Mouse (Mus musculus) hindbrain, embryonic 14.5 days (tissue): ENCODE measurements at regions not wholly inside any gene's neighbourhood (a gene's known extent, or its start where the extent isn't known, plus 50 kb on each side); places are given as distances from the start of the nearest gene placed in this dataset.

Experiments
- ATAC-seq: fragments of 200-750 bp; cut with Nextera tagmentation; 2 replicates; pipeline ENCODE4 v1.8.0; 2017; ENCODE audit warnings: moderate number of reproducible peaks, mild to moderate bottlenecking, moderate TSS enrichment, moderate library complexity; ENCODE audit not compliant: low FRiP score
- DNase-seq: peaks from one replicate; pipeline ENCODE4 v3.0.0-alpha.2; 2015; ENCODE audit warnings: low spot score
- H3K27ac ChIP-seq: fragments of 300-500 bp; sonication (generic); 2 replicates; pipeline ENCODE4 v1.5.1; 2014; ENCODE audit warnings: mild to moderate bottlenecking, moderate library complexity
- H3K27me3 ChIP-seq: fragments of 300-500 bp; sonication (generic); 2 replicates; pipeline ENCODE4 v1.6.1; 2014; ENCODE audit warnings: mild to moderate bottlenecking, low read length, mixed read lengths; ENCODE audit not compliant: control insufficient read depth, insufficient read depth
- H3K36me3 ChIP-seq: fragments of 300-500 bp; sonication (generic); replicated peaks from 2 replicates; pipeline ENCODE4 v1.6.1; 2014; ENCODE audit not compliant: control insufficient read depth, insufficient read depth
- H3K4me1 ChIP-seq: fragments of 300-500 bp; sonication (generic); replicated peaks from 2 replicates; pipeline ENCODE4 v1.6.1; 2014; ENCODE audit warnings: antibody characterized with exemption, low read length, mixed read lengths; ENCODE audit not compliant: control insufficient read depth, insufficient read depth
- H3K4me2 ChIP-seq: fragments of 300-500 bp; sonication (generic); replicated peaks from 2 replicates; pipeline ENCODE4 v1.6.1; 2014; ENCODE audit warnings: mild to moderate bottlenecking, moderate library complexity
- H3K4me3 ChIP-seq: fragments of 300-500 bp; sonication (generic); replicated peaks from 2 replicates; pipeline ENCODE4 v1.5.1; 2014; ENCODE audit warnings: mild to moderate bottlenecking, low read length
- H3K9ac ChIP-seq: fragments of 300-500 bp; sonication (generic); 2 replicates; pipeline ENCODE4 v1.6.1; 2014
- H3K9me3 ChIP-seq: fragments of 300-500 bp; sonication (generic); 2 replicates; pipeline ENCODE4 v1.6.1; 2016; ENCODE audit warnings: low read length; ENCODE audit not compliant: control insufficient read depth
- WGBS: fragments of 180-500 bp; shearing (Covaris S2); extraction: QIAGEN DNeasy Blood & Tissue Kit; methylation state at CpG from one replicate; pipeline ENCODE4 v1.1.7; 2014; 5-methylcytosine and 5-hydroxymethylcytosine counted together

DNA sequence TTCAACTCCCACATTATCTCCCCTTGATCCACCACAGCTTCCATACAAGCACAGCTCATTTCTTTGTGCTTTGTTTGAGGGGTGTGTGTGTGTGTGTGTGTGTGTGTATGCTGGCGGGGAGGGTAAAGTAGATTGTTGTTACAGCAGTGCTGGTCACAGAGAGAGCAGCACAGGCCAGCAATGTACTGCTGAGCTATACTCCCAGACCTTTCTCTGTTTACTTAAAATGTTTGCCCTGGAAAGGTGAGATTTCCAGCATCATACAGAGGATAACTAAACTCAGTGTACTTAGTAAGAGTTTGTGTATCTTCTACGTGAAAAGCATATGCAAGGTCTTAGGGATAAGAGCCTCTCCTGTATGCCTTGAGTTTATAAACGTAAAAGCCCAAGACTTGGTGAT is 274.9 kb downstream of the Mreg start:
- no peak for DNase-seq
- no peak for ATAC-seq
- Histone ChIP-seq H3K27me3 (no peaks in the 10 kb centered on the region), H3K36me3 (no peaks in the 10 kb centered on the region), H3K9ac (no peak overlapping the region), H3K9me3 (no peaks in the 10 kb centered on the region), H3K4me2 (no peak overlapping the region), H3K27ac (no peak overlapping the region), H3K4me3 (no peak overlapping the region), H3K4me1 (no peaks in the 10 kb centered on the region)
- 80% methylated on average over 3 of the region's 3 CpGs for WGBS

DNA sequence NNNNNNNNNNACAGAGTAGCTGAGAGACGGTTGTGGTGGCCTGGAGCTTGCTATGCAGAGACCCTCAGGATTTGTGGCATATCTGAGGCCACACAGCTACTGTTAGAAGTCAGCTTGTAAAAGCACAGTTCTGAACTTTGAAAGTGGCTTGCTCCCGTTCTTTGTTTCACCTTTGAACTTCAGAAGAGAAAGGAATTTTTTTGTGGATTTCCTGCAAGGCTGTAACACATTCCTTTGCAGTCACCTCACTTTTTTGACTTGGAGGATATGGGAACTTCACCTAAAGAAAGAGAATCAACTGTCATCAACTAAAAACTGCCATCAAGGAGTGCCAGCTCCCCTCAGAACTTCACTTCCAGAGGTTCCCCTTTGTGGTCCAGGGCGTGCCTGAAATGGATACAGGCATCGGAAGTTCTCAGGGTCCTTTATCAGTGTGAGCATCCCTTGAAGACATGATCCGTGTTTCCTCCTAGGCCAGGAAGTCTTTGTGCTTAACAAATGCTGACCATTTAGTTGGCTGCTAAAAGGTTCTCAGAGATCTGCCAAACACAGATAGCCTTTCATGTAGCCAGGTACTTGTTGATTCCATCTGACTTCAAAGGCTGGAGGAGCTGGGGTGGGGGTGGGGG is 275.5 kb downstream of the Mreg start:
- ATAC-seq (no peak), DNase-seq (no peak)
- no peak overlapping the region for H3K27ac ChIP-seq
- 70% methylated on average over 5 of the region's 5 CpGs for WGBS
- H3K9me3 ChIP-seq: no peaks in the 10 kb centered on the region
- no peak overlapping the region for H3K9ac ChIP-seq
- H3K4me2 ChIP-seq: no peak overlapping the region
- no peaks in the 10 kb centered on the region for H3K4me1 ChIP-seq
- no peaks in the 10 kb centered on the region for H3K36me3 ChIP-seq
- no peak overlapping the region for H3K4me3 ChIP-seq
- H3K27me3 ChIP-seq: no peaks in the 10 kb centered on the region

DNA sequence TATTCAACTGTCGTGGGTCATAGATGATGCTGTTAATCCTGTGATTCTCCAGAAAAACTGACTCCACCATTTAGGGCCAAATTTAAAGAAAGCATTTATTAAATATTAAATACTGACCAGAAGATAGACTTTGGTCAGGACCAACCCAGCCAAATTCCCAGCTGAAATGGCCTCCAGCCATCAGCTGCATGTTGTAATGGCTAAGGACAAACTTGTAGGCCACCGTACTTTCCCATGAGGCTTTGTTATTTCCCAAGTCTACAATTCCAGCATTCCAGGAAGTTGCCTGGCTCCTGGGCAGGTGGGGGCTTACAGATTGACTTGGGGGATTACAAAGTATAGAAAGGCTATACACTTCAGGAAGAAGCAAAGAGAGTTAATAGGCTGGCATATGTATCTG is 272.5 kb upstream of the Fn1 start:
- 87% methylated on average over 2 of the region's 2 CpGs for WGBS
- H3K27me3 ChIP-seq: no peaks in the 10 kb centered on the region
- DNase-seq (no peak), ATAC-seq (no peak)
- no peaks in the 10 kb centered on the region for H3K4me1 ChIP-seq
- H3K9me3 ChIP-seq: no peaks in the 10 kb centered on the region
- H3K9ac ChIP-seq: no peak overlapping the region
- H3K36me3 ChIP-seq: no peaks in the 10 kb centered on the region
- H3K4me3 ChIP-seq: no peak overlapping the region
- H3K4me2 ChIP-seq: no peak overlapping the region
- H3K27ac ChIP-seq: no peak overlapping the region

DNA sequence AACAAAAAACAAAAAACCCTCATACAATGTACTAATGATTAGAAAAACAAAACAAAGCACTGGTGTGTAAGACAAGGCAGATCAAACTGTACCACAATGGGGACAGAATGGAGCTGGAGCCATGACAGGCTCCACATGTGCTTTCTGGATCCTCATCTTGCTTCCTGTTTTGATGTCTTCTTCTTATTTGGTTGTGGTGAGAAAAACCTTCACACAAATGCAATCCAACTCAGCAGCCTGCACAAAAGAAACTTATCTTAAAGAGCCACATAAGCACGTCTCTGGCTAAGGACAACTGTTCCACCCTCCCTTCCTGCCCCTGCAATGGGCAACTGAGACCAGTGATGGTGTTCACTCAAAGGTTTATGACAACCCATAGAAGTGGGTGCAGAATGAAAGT is 271.9 kb upstream of the Fn1 start:
- Histone ChIP-seq H3K9ac (no peak overlapping the region), H3K4me2 (no peak overlapping the region), H3K4me1 (no peaks in the 10 kb centered on the region), H3K4me3 (no peak overlapping the region), H3K27me3 (no peaks in the 10 kb centered on the region), H3K9me3 (no peaks in the 10 kb centered on the region), H3K27ac (no peak overlapping the region), H3K36me3 (no peaks in the 10 kb centered on the region)
- ATAC-seq: no peak
- 75% methylated on average over 1 of the region's 1 CpGs for WGBS
- DNase-seq: no peak

DNA sequence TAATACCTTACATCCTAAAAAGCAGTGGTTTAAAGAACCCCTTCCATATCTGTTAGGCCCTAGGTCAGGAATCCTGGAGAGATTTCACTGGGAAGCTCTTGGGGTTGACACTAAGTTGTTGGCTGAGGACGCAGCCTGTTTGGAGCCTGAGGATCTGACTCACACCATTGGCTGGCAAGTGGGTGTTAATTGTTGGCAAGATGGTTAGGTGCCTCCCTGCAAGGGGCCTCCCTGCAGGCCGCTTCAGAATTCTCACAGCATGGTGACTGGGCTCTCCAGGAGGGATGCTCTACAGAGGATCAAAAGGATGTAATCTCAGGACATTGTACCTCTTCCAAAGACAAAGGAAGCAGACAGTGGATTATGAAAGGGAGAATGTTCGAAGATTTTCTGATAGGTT is 270.7 kb upstream of the Fn1 start:
- Histone ChIP-seq H3K27me3 (no peaks in the 10 kb centered on the region), H3K4me1 (no peaks in the 10 kb centered on the region), H3K4me2 (no peak overlapping the region), H3K36me3 (no peaks in the 10 kb centered on the region), H3K9me3 (no peaks in the 10 kb centered on the region), H3K4me3 (no peak overlapping the region), H3K27ac (no peak overlapping the region), H3K9ac (no peak overlapping the region)
- DNase-seq (no peak), ATAC-seq (no peak)
- WGBS: 45% methylated on average over 3 of the region's 3 CpGs

DNA sequence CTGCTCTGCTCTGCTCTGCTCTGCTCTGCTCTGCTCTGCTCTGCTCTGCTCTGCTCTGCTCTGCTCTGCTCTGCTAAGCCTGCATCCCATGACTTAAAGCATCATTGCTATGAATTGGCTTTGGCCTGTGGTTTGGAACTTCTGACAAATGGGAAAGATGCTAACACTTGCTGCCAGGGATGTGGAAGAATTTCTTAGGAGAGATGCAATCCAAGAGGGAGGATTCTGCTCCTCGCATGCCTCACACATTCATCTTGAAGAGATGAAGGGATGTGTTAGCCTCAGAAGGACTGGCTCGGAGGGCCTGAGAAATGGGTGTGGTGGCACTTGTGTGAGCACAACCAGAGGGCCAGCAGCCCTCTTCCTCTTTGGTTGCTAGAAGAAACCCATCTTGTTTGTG is 268.5 kb upstream of the Fn1 start:
- H3K27ac ChIP-seq: no peak overlapping the region
- H3K4me1 ChIP-seq: no peaks in the 10 kb centered on the region
- H3K4me3 ChIP-seq: no peak overlapping the region
- 93% methylated on average over 2 of the region's 2 CpGs for WGBS
- no peak overlapping the region for H3K4me2 ChIP-seq
- no peaks in the 10 kb centered on the region for H3K9me3 ChIP-seq
- H3K9ac ChIP-seq: no peak overlapping the region
- no peaks in the 10 kb centered on the region for H3K27me3 ChIP-seq
- ATAC-seq (no peak), DNase-seq (no peak)
- H3K36me3 ChIP-seq: no peaks in the 10 kb centered on the region

DNA sequence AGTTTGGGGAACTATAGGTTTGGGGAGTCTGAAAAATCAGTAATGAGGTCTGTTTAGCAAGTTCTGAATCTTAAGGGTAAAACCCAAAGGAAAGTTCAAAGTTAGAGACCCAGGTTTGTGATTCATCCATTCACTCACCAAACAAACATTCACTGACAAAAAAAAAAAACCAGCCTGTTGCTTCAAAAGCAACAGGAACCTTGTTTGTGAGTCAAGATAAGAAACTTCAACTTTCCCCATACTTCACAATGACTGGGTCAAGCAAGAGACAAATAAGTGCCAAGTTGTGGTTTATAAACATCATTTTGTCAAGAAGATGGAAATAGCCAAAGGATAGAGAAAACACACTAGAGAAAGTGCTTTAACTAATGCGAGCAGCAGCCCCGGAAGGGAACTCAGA is 266.9 kb upstream of the Fn1 start:
- Histone ChIP-seq H3K4me2 (no peak overlapping the region), H3K27ac (no peak overlapping the region), H3K9ac (no peak overlapping the region), H3K4me3 (no peak overlapping the region), H3K27me3 (no peaks in the 10 kb centered on the region), H3K4me1 (no peaks in the 10 kb centered on the region), H3K36me3 (no peaks in the 10 kb centered on the region), H3K9me3 (no peaks in the 10 kb centered on the region)
- no peak for ATAC-seq
- 85% methylated on average over 2 of the region's 2 CpGs for WGBS
- no peak for DNase-seq

DNA sequence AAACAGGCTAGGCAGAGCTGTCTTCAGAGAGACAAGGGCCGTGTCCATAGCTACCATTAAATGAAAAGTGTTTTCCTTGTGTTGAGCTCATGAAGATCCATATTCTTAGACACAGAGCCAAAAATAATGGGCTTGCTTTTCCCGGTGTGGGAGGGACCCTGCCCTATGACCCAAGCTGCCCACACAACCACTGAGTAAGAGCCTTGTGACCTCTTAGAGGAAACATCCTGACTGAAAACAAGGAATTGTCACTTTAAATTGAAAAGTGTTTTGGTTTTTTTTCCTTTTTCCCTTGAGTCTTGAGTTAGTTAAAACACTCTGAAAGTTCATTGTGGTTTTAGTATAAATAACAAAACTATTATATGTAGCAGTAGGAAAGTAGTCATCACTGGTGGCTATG is 264.0 kb upstream of the Fn1 start:
- no peaks in the 10 kb centered on the region for H3K27me3 ChIP-seq
- ATAC-seq: no peak
- 65% methylated on average over 2 of the region's 2 CpGs for WGBS
- H3K4me1 ChIP-seq: no peaks in the 10 kb centered on the region
- H3K9me3 ChIP-seq: no peaks in the 10 kb centered on the region
- no peak overlapping the region for H3K9ac ChIP-seq
- DNase-seq: no peak
- no peak overlapping the region for H3K4me2 ChIP-seq
- no peak overlapping the region for H3K4me3 ChIP-seq
- no peak overlapping the region for H3K27ac ChIP-seq
- H3K36me3 ChIP-seq: no peaks in the 10 kb centered on the region

DNA sequence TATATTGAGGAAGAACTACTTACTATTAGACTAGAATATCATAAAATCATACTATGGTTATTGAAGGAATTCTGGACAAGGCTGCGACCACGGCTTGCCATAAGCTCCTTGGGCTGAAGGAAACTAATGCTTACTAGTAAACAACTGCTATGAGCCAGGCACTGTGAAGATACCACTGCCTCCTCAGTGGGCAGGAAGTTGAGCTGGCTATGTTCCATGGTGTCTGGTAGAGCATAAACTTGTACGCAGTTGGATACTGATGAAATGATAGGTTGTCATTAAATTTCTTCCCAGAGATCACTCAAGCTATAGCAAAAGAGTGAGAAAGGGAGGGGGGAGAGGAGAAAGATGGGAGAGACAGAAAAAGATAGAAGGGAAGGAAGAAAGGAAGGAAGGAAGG is 261.4 kb upstream of the Fn1 start:
- Histone ChIP-seq H3K4me1 (no peaks in the 10 kb centered on the region), H3K27me3 (no peaks in the 10 kb centered on the region), H3K36me3 (no peaks in the 10 kb centered on the region), H3K4me3 (no peak overlapping the region), H3K27ac (no peak overlapping the region), H3K9ac (no peak overlapping the region), H3K9me3 (no peaks in the 10 kb centered on the region), H3K4me2 (no peak overlapping the region)
- WGBS: 90% methylated on average over 3 of the region's 3 CpGs
- DNase-seq (no peak), ATAC-seq (no peak)

DNA sequence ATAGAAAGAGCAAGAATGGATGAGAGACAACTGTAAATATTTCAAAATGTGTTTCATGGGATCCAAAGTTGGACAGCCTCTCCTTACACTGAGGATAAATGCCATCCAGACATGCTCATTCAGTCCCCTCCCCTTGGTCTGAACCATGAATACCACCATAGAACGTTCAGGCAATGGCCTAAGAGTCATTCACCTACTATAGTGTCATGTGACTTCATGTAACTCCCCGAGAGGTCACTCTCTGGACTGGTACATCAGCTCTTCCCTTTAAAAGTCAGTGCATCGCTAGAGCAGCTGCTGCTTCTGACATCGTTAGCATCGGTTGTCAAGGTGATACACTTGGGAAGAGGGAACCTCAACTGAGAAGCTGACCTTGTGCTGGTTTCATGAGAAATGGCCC is 260.2 kb upstream of the Fn1 start:
- 65% methylated on average over 5 of the region's 5 CpGs for WGBS
- Histone ChIP-seq H3K27ac (no peak overlapping the region), H3K4me2 (no peak overlapping the region), H3K4me3 (no peak overlapping the region), H3K36me3 (no peaks in the 10 kb centered on the region), H3K9me3 (no peaks in the 10 kb centered on the region), H3K9ac (no peak overlapping the region), H3K27me3 (no peaks in the 10 kb centered on the region), H3K4me1 (no peaks in the 10 kb centered on the region)
- no peak for DNase-seq
- no peak for ATAC-seq
